Mouse (Mus musculus): ENCODE data around the gene E2f4.

E2f4 gene

DNA sequence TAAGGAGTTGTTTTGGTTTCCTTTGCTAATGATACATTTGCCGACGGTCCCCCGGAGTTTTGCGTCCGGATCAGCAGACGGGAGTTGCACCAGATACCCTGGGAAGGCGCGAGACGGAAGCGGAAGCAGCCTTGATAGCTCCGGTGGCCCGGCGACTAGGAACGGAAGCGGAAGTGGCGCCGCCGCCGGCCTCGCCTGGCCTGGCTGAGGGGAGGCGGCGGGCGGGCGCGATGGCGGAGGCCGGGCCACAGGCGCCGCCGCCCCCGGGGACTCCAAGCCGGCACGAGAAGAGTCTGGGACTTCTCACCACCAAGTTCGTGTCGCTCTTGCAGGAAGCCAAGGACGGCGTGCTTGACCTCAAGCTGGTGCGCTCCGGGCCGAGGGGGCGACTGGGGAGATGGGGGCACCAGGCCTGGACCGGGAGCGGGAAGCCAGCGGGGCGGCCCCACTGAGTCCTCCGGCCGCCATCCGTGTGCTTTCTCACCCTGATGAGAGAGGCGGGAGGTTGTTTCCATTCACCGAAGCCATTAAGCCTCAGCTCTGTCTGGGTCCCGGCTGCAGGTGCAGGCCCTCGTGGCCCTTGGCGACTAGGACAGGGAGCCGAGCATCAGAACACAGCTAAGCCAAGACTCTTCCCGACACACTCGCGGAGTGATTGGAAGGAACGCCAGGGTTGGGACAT lies at the start of gene E2f4:
Gene E2f4 (plus strand): TSS at position 153 of the 682 bp plus-strand sequence.
- no peak for DNase-seq (ENCODE audit: extremely low read depth, low read depth, low spot score)

DNA sequence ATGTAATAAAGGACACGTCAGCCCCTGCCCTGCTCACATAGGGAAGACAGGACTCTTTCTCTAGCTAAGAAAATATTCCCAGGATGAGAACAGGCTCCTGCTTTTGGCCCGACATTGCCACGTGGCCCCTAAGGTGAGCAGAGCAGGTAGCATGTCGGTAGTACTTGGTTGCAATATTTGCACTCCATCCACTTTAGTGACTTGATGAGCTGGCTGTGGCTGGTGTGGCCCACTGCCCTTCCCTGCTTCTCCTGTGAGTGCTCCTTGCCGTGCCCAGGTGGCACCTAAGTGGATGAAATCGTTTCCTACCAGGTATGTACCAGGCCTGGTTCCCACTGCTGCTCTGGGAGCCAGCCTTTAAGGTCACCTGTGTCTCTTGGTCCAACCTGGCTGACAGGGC lies 45.5 kb upstream of the E2f4 start:
- no peak for DNase-seq (ENCODE audit: extremely low read depth, low read depth, low spot score)

DNA sequence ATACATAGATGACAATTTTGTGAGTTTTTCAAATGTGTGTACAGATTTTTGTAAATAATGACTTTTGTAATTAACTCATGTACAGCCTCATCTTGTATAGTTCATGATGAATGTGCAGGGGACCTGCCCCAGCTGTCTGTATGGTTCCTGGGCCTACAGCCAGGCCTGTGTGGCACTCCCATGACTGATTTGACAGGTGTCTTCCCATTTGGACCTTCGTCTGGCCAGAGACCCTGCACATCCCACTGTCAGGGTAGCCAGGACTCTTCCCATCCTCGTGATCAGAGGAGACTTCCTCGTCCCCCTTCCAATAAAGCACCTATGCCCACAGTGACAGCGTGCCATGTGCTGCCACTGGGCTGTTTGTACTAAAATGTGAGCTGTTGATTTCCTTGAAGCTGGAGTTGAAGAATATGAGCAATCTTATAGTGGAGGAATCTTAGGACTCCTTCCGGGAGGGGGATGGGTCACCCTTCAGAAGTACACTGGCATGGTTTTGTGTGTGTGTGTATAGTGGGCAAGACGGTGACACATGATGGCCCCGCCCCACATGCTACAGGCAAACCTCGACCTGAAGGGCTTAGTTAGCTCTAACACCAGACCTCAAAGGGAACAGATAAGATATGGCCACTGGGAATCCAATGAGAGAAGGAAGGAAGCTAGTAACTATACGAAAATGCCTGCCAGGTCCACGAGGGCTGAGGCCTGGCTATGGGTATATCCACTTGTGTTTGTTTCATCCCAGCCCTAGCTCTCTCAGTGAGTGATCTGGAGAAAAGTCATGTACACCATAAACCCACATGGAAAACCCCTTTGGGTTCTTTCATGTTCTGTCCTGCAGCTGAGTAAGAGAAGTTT lies 44.6 kb upstream of the E2f4 start:
- DNase-seq (ENCODE audit: extremely low read depth, low read depth, low spot score), result no peak

DNA sequence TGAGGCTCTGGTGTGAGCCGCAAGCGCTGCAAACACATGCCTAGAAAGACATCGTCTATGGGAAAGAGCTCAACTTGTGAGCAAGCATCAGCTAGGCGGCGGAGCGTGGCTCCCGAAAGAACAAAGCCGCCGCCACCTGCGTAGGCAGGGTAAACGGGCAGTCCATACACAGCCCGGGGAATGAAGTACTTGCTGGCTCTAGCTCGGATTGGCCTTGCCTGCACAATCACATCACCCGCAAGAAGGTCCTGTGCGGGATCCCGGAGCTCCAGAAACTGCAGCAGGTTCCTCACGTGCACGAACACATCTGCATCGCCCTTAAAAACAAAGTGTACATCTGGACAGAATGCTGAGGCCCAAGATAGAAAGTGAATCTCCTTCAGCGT lies 43.7 kb upstream of the E2f4 start:
- no peak for DNase-seq (ENCODE audit: extremely low read depth, low read depth, low spot score)

DNA sequence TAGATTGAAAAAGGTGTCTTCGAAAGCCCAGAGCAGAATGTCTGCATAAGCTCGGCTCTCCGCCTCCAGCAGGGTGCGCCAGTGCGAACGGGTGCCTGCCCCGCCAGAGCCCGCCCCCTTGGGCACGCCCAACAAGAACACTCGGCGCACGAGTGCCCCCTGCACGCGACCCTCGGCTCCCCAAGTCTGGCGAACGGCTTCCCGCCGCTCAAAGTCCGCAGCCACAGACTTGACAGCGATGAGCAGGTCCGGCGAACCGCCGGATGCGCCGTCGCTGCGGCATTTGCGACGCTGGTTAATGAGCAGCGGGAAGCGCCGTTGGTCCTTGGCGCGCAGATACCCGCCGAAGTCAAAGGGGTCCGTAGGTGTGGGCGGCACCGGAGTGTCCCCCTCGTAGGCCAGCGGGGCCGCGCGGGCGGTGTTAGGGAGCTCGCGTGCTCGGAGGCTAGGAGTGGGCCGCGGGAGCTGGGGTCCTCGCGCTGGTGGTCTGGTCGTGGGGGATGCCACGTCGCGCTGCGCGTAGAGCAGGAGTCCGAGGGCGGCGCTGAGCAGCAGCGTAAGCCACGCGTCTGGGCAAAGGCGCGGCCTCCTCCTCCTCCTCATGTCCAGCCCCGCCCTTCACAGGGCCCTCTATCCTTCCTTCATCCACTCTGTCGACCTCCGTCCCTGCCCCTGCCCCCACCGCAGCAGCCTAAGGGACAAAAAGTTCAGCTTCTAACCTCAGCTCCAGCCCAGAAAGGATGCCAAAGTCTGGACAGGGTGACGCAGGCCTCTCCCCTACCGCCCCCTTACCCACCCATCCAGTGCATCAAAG lies 43.1 kb upstream of the E2f4 start:
- DNase-seq (ENCODE audit: extremely low read depth, low read depth, low spot score), result no peak

DNA sequence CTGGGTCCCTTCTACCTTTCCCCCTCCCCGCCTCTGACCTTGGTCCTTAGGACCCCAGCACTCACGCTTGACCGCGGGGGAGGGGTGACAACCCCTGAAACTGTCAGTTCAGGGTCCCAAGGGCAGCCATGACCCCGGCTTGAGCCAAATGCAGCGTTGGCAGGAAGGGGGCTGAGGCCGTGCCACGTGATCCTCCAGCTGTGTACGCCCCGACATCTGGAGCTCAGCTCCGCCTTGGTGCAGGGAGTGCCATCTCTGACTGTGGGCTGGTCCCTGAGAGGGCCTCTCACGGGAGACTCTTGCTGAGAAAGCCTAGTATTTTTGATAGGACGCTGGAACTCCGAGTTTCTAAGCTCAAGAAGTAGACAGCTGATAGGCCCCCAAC lies 42.5 kb upstream of the E2f4 start, which contains the start of gene B3gnt9:
Gene B3gnt9 (minus strand): TSS at position 188 of the 385 bp plus-strand sequence.
- no peak for DNase-seq (ENCODE audit: extremely low read depth, low read depth, low spot score)

DNA sequence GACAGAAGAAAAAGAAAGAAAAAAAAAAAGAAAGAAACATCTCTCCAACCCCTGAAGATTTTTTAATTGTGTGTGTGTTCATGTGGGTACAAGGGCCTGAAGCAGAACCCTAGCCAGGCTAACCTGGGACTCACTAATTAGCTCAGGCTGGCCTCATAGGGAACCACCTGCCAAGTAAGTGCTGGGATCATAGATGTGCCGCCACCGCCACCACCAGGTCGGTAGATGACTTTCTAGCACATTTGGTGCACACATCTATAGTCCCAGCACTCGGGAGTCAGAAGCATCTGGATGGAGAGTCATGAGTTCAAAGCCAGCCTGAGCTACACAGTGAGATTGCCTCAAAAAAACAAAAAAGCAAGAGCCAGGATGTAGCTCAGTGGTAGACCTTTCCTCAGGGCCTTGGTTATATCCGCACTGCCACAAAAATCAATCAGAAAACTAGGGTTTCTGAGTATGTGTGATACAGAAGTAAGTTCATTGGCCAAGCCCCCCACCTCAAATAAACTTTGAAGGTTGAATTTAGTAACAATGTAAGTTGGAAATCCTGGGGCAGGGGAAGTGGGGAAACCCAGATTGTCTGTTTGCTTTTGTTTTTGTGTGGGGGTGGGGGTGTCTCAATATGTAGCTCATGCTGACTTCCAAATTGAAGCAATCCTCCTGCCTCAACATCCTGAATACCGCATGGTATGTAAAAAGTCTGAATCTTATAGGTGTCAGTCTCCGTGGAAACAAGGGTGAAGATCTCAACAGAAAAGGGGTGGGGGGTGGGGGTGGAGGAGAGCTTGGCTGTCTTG lies 39.9 kb upstream of the E2f4 start:
- DNase-seq (ENCODE audit: extremely low read depth, low read depth, low spot score), result no peak

DNA sequence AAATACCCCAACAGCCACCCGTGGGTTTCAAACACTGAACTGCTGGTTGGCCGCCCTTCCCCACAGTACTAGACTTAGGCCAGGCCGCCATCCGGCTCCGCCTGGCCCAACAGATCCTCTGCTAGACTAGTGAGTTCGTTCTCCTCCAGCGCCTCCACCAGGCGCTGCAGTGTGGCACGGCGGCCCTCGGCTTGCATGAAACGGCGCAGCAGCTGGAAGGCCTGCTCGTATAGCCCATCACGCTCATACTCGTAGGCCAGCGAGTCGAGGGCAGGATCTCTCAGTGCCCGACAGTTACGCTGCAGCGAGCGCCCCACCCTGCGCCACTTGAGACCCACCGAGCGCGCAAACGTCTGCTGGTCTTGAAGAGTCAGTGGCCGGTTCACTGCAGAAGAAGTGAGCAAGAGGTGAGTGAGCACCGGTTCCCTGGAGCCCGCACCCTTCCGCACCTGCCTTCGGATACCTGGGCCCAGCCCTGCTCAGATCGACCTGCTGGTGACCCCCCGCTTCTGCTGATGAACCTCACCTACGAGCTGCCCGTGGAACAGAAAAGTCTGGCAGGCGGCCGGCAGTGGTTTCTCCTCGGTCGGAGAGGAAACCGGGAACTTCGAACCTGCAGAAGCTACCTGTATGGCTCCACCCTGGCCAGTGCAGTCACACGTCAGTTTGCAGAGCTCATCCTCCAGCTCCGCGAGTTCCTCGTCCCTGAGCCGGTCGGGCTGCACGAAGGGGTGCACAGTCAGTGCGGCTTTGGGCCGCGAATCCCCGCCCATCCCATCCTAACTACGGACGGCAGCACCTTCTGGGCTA lies 38.3 kb upstream of the E2f4 start:
- no peak for DNase-seq (ENCODE audit: extremely low read depth, low read depth, low spot score)

DNA sequence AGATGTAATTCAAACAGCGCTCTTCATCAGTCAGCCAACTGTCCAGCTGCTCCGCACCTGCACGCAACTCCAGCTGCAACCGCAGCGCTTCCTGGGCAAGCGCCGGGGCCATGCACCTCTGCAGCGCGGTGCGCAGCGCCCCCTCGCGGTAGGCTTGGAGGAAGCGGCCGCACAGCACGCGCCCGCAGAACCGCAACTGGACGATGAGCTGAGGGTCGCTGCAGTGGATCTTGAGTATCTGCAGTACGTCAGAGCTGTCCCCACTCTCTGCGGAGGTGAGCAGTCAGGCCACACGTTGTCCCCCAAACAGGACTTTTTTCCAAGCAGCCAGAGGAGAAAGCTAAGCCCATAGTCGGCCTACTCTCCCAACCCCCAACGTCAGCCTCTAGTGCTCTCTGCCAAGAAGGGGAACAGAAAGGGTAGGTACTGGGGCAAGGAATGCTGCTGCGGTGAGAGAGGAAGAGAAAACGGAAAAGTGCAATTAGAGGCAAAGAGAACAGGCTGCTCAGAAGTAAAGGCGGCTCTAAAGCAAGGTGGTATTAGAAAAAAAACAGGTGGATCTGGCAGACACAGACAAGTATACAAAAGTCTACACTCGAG lies 37.6 kb upstream of the E2f4 start:
- no peak for DNase-seq (ENCODE audit: extremely low read depth, low read depth, low spot score)

DNA sequence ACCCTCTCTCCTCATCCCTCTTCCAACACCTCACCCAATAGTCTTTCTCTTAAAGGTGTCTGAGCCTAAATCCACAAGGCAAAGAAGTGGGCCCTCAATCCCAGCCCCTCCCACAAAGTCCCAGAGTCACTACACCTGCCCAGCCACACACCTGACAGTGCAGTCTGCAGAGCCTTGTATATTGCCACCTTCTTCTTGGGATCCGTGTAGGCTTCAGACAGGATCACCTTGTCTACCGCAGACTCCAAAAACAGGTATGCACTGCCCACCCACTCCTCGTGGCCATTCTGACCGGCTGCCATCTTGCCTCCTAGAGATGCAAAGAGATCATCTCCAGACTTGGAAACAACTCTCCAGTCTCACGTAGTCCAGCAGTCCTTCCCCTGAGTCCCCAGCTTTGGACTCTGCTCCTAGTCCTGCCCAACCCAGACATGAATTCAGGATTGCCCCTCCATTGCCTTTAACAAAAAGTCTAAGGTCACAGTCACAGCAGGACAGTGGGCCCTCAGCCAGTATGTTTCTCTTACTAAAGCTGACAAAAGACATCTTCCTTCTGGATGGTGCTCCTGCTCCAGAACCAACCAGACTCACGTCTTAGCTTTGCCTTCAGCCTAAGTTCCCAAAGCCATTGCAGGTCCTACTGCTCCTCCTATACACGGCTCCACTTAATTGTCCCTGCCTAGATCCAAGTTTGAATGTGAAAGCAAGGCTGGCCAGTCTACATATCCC lies 36.9 kb upstream of the E2f4 start:
- DNase-seq (ENCODE audit: extremely low read depth, low read depth, low spot score), result no peak

DNA sequence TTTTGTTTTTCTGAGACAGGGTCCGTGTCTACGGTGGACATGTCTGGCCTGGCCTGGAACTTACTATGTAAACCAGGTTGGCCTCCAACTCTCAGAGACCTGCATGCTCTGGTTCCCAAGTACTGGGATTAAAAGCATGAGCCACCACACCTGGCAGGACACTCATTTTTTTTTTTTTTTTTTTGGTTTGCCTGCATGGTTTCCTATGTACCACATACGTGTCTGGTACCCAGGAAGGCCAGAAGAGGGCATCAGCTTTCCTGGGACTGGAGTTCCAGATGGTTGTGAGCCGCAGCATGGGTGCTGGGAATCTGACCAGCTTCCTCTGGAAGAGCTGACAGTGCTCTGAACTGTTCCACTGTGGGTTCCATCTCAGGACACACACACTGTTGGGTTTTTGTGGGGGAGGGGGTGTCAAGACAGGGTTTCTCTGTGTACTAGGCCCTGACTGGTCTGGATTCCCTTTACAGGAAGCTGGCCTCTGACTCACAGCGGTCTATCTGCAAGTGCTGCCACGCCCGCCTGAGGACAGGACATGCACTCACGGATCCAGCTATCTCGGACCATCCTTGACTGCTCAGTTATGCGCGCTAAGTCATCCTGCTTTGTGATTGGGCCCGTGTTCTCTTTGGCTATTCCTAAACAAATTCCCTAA lies 36.0 kb upstream of the E2f4 start:
- DNase-seq (ENCODE audit: extremely low read depth, low read depth, low spot score), result no peak

DNA sequence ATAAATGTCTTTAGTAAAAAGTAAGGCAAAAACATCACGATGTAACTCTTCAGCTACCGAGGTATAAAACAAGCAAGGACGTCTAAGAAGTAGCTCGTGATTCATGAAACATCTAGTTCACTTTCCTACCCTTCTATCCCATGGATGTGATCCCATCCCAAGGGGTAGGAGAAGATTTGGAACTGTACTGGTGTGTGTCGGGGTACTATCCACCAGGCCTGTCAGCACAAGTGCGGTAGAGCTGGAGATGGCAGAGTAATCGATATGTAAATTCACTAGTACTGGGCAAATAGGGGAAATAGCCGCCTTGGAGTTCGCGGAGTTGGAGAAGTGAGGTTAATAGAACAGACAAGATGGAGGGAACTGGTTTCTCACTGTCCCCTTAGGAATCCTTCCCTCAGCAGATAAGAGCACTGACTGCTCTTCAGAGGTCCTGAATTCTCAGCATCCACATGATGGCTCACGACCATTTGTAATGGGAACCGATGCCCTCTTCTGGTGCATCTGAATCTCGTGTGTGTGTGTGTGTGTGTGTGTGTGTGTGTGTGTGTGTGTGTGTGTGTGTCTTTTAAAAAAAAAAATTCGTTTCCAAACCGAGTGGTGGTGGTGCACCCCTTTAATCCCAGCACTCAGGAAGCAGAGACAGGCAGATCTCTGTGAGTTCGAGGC lies 34.1 kb upstream of the E2f4 start:
- DNase-seq (ENCODE audit: extremely low read depth, low read depth, low spot score), result no peak

DNA sequence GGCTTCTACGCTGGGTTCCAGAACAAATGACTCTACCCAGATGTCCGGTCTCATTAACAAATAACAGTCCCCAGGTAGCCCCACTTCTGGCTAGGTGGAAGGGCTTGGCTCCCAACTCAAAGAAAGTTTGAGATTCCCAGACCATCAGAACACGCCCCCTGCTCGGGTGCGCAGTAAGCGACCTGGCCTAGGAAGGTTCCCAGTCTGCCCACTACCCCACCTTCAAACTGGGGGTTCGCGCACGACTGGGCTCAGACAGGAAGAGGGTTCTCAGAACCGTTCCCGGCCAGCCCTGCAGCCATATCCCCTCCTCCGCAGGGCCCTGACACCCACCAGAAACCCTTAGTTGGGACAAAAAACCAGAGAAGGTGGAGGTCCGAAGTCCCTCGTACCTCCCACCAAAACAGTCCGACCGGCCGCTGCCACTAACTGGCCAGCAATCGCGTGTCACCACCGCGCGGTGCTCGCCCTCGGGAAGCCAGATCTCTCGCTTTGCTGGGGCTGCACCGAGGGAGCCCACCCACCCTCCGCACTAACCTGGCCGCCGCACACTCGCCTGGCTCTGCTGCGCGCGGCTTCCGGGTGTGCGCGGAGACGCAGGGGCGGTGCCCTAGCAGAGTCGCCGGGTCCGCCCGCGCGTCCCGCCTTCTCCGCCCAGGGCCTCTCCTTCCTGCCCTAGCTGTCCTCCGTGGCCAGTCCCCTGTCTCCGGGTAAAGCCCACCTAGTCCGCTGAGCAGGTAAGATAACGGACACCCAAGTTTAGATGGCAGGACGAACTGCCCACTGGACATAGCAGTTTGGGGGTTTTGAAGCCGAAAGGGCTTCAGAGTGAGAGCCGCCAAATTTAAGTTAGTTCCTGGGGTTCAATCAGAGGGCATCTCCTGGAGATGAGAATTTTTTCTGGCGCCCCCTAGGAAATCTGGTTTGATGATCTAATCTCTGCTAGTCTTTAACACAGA lies 33.2 kb upstream of the E2f4 start, which contains the start of the genes Tradd and Fbxl8:
Gene Tradd (minus strand): TSS at position 586 of the 959 bp plus-strand sequence.
Gene Fbxl8 (plus strand): TSS at position 625 of the 959 bp plus-strand sequence.
- no peak for DNase-seq (ENCODE audit: extremely low read depth, low read depth, low spot score)

DNA sequence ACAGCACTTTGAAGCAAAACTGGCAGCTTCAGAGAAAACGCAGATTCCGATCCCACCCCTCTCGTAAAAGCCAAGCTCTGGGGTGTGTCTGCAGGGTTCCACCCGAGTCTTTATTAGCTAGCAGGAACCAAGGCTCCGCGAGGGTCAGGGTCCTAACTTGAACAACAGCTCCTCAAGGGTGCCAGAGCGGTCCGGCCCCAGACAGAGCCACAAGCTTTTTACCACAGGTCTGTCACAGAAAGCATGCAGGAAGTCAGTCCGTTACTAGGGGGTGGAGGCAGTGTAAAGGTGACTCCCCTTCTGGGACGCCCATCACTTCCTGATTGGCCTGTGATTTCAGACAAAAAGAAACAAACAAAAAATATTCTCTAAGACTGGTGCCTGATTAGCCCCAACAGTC lies 32.3 kb upstream of the E2f4 start:
- DNase-seq (ENCODE audit: extremely low read depth, low read depth, low spot score), result no peak

DNA sequence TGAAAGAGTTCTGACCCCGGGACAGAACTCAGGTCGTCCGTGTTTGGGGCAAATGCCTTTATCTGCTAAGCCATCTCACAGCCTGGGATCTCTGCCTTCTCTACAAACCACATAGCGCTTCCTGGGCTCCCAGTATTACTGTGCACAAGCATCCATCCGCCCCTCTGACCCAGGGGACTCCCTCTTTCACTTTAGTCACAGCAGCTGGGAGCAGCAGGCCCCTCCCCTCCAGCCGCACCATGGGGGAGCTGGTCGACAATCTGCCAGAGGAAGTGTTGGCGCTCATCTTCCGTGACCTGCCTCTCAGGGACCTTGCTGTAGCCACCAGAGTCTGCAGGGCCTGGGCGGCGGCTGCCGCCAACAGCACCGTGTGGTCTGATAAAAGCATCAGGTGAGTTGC lies 30.7 kb upstream of the E2f4 start:
- no peak for DNase-seq (ENCODE audit: extremely low read depth, low read depth, low spot score)

DNA sequence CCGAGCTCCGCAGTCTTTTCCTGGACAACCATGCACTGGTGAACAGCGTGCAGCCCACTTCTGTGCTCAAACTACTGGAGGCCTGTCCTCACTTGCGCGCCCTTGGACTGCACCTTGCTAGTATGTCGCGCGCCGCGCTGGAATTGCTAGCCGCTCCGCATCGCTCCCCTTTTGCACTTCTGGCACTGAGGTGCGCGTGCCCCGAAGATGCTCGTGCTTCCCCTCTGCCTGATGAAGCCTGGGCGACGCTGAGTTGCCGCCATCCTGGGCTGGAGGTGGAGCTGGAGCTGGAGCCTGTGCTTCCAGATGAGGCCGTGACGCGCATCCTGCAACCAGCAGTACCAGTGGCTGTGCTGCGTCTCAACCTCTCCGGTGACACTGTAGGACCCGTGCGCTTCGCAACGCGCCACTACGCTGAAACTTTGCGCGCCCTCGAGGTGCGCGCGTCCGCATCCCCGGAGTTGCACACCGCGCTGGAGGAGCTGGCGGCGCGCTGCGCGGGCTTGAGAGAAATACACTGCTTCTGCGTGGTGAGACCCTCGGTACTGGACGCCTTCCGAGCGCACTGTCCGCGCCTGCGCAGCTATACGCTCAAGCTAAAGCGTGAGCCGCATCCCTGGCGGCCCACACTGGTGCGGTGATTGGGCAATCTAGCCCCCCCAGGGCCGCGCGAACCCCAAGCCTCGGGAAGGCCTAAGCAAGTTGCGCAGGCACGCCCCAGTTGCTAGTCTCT lies 29.0 kb upstream of the E2f4 start:
- no peak for DNase-seq (ENCODE audit: extremely low read depth, low read depth, low spot score)
